Mouse (Mus musculus): ENCODE measurements around the gene Gabrb1.

The Gabrb1 gene

DNA sequence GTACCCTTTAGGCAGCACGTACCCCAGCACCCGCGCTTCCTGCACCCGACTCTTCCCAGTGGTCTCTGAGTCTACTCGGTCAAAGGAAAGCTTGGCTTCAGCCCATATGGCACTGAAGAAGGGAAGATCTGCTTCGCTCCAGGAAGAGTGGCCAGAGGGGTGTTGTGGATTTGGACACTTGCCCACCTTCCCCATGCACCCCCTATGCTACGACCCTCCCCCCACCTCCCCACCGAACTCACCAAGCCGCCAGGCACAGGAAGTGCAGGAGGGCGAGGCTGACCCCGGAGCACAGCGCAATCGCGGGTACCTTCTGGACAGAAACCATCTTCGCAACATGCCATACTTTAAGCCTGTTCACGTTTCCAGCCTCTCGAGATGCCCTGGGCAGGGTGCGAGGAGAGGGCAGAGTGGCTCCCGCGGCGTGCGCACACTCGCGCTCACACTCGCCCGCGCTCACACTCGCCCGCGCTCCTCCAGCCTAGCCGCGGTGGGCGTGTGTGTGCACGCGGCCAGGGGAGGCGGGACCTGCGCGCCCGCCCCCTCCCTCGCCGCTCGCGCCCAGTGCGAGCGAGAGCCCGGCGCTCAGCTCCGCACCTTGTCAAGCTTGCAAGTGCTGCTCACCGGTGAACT lies at the start of gene Gabrb1:
Gene Gabrb1 (plus strand): TSS at position 632 of the 633 bp plus-strand sequence.
- DNase-seq (ENCODE audit: extremely low spot score, low spot score), result peak; percentile 59

DNA sequence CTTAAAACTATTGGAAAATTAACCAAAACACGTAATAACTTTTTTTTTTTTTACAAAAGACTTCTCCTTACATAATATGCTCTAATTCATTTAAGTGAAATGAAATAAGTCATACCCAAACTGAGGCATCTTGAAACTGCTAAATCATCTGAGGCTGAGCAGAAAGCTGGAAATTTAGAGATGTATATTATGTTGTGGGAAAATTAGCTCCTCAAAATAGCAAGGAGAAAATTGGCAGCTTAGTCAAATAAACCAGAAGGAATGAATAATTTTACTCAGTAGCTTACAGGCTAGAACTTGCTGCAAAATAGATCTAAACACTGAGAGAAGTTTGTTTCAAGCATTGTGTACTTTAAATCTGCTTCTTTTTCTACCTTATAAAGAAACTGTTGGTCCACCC lies 49.2 kb upstream of the Gabrb1 start:
- DNase-seq (ENCODE audit: extremely low spot score, low spot score), result no peak

DNA sequence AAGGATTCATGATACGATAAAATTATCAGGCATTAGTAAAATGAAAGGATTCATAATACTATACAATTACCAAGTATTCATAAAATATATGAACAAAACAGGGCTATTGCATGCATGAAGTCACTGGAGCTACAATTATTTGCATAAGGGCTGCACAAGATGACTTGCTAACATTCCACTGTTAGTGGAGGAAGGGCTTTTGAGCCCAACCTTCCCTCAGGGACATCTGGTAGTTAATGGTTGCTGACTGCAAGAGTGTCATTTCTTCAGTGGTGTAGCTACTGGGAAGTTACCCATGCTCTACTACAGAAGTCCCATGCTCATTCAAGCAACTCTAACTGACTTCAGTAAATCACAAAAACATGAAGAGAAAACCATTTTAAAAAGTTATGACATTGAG lies 43.6 kb upstream of the Gabrb1 start:
- DNase-seq (ENCODE audit: extremely low spot score, low spot score), result no peak

DNA sequence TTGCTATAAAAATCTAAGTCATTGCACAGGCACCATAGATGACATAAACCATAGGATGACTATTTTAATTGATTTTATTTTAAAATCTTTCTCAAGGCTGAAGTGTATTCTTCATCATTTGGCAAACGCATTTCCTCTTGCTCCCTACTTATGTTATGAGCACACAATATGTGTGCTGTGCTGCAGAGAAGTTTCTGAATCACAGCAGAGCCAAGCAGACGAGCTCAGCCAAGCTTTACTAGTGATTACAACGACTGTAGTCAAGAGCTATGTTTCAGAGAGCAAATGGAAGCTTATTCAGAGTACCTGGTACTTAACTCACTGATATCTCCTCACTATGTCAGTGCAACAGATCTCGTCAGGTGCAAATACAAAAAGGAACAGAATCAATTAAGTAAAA lies 41.2 kb upstream of the Gabrb1 start:
- no peak for DNase-seq (ENCODE audit: extremely low spot score, low spot score)

DNA sequence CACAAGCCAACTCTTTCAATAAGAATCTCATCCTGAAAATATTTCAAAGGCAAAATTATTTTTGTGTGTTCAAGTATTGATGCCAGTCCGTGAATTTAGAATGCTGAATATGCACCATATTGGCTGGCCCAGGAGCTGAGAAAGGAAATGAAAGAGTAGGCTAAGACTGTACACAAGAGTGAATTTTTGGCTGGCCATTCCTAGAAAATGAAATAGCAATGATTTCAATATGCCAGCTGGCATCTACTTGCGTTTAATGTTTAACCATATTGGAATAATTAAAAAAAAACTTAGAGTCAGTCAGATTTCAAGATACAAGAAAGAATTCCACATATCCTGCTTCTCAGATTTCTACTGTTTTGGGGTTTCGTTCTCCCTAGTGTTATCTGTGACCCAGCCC lies 30.1 kb upstream of the Gabrb1 start:
- DNase-seq (ENCODE audit: extremely low spot score, low spot score), result no peak

DNA sequence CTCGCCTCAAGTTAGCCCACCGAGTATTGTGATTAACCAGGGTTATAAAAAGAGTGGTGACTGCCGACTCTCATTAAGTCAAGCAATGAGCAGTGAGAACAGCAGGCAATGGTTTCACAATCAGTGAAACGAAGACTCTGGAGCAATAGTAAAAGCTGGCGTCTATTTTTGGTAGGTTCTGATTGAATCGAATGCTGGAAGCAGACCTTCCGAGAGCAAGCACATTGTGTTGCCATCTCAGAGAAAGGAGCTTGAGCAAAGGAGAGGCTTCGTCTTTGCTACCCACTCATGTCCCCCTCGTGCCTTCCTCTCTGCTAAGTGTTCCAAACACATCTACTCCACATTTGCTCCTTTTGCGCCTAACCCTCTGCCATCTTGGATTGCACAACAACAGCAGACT lies 18.1 kb upstream of the Gabrb1 start:
- DNase-seq (ENCODE audit: extremely low spot score, low spot score), result no peak

DNA sequence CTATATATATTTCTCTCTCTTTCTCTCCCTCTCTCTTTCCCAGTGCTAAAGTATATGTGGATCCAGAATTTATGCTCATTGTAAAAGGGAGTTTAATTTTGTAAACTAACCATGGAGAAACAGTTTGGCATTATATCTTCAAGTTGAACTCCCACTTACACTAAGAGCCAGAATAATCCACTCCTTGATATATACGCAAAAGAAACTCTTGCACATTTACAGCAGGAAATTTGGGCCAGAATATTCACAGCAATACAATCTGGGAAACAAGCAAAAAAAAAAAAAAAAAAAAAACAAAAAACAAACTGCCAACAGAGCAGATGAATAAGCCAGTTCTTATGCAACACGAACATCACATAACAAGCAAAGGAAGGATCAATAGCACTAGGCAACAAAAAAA lies 9.8 kb upstream of the Gabrb1 start:
- no peak for DNase-seq (ENCODE audit: extremely low spot score, low spot score)

DNA sequence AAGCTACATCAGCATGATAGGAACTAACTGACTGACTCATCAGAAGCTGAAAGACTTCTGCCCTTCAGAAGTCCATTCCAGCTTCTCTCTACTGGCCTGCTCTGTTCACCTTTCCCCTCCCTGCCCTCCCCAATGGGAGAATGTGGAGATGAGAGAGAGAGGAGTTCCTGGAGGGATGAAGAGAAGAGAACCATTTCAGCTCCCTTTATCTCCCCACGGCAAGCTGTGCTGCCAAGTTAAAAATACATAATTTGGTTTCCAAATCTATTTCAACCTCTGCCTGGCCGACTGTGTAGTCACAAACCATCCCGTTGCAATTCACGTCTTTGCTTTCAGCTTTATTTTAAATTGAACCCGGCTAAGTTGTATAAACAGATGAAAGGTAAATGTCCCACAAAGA lies 3.9 kb upstream of the Gabrb1 start:
- DNase-seq (ENCODE audit: extremely low spot score, low spot score), result no peak

DNA sequence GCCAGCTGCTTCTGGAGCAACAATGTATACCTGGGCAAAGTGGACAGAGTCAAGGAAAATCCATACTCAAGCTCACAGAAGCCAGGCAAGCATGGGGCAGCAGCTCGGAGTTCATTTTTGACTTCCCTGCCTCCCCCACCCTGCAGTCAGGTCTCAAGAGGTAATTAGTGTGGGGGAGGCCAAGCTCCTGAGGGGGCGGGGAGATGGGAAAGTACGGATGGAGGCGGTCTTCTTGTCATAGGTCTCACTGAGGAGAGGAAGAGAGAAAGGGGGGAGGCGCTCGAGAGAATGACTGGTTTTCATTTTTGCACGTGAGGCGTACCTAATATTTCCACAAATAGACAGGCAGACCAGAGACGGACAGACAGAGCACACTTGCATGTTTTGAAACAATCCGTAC lies 1.1 kb upstream of the Gabrb1 start:
- DNase-seq (ENCODE audit: extremely low spot score, low spot score), result peak; percentile 14

DNA sequence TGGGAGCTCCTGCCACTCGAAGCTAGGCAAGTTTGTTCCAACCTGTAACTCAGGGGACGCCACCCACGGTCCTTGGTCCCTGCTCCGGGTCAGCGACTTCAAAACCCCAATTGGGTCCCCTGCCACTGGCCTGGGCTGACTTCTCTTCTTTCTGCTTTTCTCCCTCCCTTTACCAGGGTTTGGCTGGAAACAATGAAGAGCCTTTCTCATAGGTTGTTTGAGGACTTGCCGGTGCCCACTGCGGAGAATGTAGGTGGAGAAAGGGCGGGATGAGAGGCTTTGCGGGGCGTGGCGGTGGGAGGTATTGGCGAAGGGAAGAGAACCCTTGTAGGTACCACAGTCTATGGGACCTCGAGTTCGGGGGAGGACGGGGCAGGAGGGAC lies 193 bp downstream of the Gabrb1 start, which contains the start of gene Gabra4:
Gene Gabra4 (minus strand): TSS at position 194 of the 383 bp plus-strand sequence.
- DNase-seq (ENCODE audit: extremely low spot score, low spot score), result no peak

DNA sequence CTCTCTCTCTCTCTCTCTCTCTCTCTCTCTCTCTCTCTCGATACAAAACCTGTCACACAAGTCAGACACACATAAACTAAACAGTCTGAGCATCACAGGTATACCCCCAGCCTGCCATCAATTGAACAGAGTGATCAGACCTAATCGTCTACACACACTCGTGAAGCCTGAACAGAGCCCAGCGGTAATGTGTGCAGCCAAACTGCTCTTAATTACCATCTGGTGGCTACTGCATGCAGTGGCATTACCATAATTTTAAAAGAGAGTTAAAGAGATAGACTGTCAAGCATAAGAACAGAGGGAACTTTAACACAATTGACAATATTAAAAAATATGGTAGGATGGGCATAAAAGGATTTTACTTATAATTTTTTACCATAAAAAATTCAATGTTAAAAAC lies 7.7 kb downstream of the Gabrb1 start:
- DNase-seq (ENCODE audit: extremely low spot score, low spot score), result no peak

DNA sequence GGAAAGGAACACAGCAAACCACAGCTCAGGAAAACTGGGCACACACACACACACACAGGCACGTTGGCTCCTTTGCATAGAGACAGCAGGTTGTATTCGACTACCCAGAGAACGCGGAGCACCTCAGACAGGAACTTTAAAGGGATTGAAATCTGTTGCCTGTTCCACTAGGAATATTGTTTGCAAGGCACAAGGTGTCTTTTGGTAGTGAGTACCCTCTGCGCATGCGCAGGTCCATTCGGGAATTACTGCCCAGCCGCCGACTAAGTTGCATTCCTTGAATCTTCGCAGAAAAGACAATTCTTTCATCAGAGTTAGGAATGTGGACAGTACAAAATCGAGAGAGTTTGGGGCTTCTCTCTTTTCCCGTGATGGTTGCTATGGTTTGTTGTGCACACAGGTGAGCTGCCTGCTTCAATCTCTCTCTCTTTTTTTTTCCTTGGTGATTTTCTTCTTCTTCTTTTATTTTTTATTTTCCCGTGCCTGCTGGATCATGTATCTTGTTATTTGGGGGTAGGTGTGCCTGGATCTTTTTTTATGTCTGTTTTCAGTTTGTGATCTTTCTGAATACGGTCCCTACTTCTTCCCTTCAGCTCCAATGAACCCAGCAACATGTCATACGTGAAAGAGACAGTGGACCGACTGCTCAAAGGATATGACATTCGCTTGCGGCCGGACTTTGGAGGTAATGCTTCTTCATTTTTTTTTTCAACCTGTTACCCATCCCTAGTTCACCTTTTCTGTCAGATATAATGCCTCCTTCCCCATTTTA lies 42.0 kb downstream of the Gabrb1 start:
- peak; percentile 48 for DNase-seq (ENCODE audit: extremely low spot score, low spot score)

DNA sequence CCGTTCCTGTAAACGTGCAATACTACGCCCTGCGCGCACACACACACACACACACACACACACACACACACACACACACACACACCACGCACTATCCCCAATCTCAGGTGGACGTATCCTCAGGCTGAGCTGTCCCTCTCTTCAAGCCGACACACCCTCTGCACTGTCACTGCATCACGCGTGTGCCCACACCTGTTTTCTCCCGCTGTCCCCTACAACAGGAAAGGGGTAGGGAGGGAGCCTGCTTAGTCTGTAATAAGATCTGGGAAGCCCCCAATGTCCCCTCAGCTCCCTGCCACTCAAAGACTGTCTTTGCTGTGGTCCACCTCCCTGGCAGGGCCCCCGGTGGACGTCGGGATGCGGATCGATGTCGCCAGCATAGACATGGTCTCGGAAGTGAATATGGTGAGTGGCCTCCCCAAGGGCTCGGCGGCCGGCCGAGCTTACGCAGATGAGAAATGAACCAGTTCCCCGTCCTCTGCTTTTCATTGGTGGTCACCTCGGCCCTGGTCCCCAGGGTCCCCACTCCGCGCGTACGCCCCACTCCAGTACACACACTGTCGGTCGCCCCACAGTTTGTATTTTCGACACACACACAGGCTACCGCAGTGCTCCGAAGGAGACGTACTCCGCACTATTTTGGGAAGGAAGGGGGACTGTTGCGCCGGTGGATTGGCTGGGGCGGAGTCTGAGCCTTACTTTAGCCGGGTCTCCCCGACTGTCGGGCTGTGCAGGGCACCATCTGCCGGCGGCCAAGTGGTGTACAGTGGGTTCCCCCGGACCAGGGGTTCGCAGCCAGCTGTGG lies 42.8 kb downstream of the Gabrb1 start:
- DNase-seq (ENCODE audit: extremely low spot score, low spot score), result peak; percentile 71

DNA sequence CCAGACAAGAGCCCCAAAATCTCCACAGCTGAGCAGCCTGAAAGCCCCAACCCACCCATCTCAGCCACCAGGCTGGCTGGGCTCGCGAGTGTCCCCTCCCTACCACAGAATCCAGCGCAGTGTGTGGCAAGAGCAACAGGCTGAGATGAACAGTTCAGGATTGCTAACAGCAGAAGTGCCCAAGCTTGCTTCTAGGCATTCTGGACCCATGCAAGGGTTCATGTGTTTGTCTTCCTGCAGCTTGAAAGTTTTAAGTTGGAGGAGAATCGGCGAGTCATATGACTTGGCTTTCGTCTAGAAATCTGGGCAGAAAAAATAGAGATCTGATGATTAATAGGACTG lies 43.3 kb downstream of the Gabrb1 start:
- DNase-seq (ENCODE audit: extremely low spot score, low spot score), result no peak

DNA sequence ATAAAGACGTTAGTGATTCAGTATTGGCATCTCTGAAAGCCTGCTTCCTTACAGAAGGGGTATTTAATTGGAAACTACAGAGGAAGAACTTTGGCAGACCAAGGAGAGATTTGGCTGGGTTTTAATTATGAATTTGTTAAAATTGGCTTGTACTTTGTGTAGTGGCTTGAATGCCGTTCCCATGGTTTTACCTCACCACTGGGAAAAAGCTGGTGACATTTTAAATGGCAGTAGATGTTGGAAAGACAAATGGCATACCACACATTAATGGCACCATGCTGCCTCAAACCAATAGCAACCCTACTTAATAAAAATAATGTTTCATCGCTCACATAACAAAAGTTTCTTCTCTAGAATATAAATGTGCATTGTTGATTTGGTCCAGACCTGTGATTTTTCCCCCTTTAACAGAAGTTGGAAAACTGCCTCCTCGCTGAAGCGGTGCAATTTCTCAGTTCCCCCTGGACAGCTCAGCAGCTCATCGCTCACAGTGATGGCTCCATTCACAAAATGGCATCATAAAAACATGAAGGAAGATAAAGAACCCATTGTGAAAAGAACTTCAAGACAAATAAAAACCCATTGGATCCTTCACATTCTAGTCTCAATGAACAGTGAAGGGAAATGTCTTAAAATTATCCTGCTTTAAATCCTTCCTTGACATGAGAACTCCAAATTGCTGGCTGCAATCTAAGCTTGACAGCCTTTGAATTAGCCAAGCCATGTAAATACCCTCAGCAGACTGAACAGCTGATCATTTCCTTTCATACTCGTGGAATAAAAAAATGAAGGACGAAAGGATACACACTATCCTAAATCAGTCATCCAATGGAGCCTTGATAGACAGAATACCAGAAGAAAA lies 75.2 kb downstream of the Gabrb1 start:
- no peak for DNase-seq (ENCODE audit: extremely low spot score, low spot score)

DNA sequence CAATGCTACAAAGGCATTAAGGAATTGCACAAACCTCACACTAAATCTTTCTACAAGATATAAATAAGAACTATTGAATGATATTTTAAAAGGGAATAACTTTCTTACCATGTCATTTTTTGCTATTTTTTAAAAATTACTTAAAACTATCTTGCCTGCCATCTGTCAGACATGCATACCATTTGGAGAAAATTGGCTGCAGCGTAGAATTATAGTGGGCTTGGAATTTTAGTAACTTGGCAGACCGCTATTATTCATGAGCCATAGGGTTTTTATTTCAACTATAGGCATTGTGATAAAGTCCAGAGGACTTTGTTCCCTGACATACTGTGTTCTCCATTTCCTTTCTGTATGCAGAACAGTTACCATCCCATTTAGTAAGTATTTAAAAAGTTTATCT lies 89.5 kb downstream of the Gabrb1 start:
- DNase-seq (ENCODE audit: extremely low spot score, low spot score), result no peak

DNA sequence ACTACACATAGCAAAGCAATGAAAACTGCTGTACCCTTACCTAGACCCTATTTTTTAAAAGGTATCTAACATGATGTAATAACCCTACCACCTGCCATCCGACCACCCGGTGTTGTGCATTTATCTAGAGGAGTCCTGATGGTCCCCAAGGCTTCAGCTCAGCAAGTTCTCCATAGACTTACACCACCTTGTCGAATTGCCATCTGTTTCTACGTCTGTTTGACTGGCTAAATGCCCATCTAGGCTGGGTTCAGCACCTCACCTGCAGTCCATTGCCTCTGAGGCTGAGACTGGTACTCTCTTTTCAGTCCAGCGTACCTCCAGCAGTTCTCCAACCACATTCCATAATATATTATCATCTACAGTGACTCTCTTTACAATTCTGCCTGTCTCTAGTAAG lies 96.1 kb downstream of the Gabrb1 start:
- DNase-seq (ENCODE audit: extremely low spot score, low spot score), result no peak

DNA sequence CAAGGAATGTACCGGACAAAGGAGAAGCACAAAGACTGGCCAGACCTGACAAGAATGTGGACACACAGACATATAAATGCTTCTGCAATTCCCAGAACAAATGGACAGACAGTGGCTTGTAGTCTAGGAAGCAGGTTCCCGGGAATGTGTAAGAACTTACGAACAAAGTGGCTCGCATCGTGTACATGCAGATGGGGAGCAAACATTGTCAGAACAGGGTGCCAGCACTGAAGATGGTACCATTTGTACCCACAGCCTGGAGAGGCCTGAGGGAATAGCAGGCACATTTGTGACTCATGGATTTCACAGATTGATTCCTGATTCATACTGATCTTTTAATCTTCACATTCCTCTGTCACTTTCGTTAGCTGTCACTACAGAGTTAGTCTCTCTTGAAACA lies 103.2 kb downstream of the Gabrb1 start:
- no peak for DNase-seq (ENCODE audit: extremely low spot score, low spot score)

DNA sequence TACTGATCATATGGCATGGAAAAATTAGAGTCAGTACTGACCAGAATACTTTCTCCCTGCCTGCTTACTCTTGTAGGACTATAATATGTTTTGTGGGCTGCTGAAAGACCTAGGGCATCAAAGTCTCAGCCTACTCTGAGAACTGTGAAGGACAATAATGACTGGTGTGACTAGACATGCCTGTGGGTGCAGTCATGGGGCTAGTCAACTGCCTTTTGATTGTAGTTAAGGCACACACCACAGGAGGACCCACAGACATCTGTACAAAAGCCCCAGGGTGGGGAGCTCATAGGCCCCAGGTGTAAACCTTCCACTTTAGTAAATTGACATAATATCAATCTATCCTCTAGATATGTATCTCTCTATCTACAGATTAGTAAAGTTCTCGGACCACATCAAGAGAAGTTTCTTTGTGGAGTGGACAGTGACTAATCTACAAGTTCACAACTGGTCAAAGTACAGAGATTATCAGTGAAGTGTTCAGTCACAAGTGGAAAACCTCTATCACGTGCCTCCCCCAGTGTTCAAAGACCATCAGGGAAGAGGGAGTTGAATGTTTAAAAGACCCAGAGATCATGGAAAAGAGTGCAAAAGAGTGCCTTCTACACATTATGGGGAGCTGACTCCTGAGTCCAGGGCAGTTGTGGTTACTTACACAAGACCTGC lies 123.7 kb downstream of the Gabrb1 start:
- no peak for DNase-seq (ENCODE audit: extremely low spot score, low spot score)

DNA sequence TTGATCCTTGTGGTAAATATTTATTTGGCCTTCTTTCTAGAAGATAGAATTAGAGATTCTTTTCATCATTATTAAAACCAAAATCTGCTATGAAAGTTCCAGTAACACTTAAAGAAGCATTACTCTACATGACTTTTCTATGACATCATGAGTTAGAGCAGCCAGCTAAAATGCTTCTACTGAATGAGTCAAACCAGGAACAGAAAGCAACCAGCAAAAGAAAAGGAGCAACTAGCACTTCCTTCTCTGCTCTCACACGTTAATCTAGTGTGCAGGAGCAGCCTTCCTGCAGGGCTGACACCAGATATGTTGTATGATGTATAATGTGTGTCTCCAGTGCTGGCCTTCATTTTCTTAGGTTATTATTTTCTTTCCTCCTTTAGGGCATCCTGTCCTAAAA lies 164.9 kb downstream of the Gabrb1 start:
- no peak for DNase-seq (ENCODE audit: extremely low spot score, low spot score)

DNA sequence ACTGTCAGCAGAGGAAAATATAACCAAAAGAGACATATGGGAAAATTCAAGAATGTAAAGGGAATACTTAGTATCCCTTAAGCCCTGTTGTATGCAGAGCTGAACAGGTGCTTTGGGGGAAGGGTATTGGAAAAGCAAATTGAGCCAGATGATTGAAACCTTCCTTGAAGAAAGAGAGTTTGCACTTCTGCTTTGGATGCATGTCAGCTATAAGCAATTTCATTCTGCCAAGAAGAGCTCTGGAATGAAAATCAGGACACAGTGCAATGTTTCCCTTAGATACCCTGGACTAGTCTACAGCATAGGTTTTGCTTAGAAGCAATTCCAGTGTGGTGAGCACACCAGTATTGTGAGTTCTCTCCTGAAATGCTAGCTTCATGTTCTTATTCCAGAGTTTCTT lies 170.4 kb downstream of the Gabrb1 start:
- no peak for DNase-seq (ENCODE audit: extremely low spot score, low spot score)

Measured in neural tube, embryonic 10.5 days (tissue).